Mouse (Mus musculus) hindbrain, embryonic 12.5 days (tissue): ENCODE results near the gene Fads3. TPM values are rescaled to one million over a fixed set of nuclear protein-coding genes. Genes with fewer than 3 reads are reported as not detected.

Experiments used
- ATAC-seq: fragments of 200-750 bp; cut with Nextera tagmentation; 2 replicates; pipeline ENCODE4 v1.8.0; 2017; ENCODE audit warnings: moderate TSS enrichment; ENCODE audit not compliant: low FRiP score
- H3K27ac ChIP-seq: fragments of 300-500 bp; sonication (generic); 2 replicates; pipeline ENCODE4 v1.5.1; 2016; ENCODE audit warnings: mild to moderate bottlenecking
- H3K27me3 ChIP-seq: fragments of 300-500 bp; sonication (generic); 2 replicates; pipeline ENCODE4 v1.6.1; 2016; ENCODE audit warnings: mild to moderate bottlenecking
- H3K36me3 ChIP-seq: fragments of 300-500 bp; sonication (generic); 2 replicates; pipeline ENCODE4 v1.6.1; 2016; ENCODE audit warnings: mild to moderate bottlenecking
- H3K4me1 ChIP-seq: fragments of 300-500 bp; sonication (generic); 2 replicates; pipeline ENCODE4 v1.6.1; 2016
- H3K4me2 ChIP-seq: fragments of 300-500 bp; sonication (generic); replicated peaks from 2 replicates; pipeline ENCODE4 v1.6.1; 2016; ENCODE audit warnings: mild to moderate bottlenecking
- H3K4me3 ChIP-seq: fragments of 300-500 bp; sonication (generic); 2 replicates; pipeline ENCODE4 v1.5.1; 2016; ENCODE audit warnings: mild to moderate bottlenecking
- H3K9ac ChIP-seq: fragments of 300-500 bp; sonication (generic); 2 replicates; pipeline ENCODE4 v1.6.1; 2016; ENCODE audit warnings: mild to moderate bottlenecking, moderate library complexity
- H3K9me3 ChIP-seq: fragments of 300-500 bp; sonication (generic); replicated peaks from 2 replicates; pipeline ENCODE4 v1.6.1; 2016; ENCODE audit warnings: mild to moderate bottlenecking
- WGBS: fragments of 180-500 bp; shearing (Covaris S2); methylation state at CpG from one replicate; pipeline ENCODE4 v1.1.7; 2016; 5-methylcytosine and 5-hydroxymethylcytosine counted together
- polyA plus RNA-seq: library from polyadenylated mRNA; unstranded; fragments of >200 nt; fragmentation: Nextera tagmentation; extraction: Ambion mirVana; gene quantifications from 2 replicates; pipeline ENCODE4 v1.2.1, GENCODE M21; 2016

The Fads3 gene
- polyA plus RNA-seq, result 13.1 and 16.6 TPM in 2 replicates

GRCm38 (mm10) chr19:10041388-10042148, at the start of gene Fads3:
TSS of gene Fads3 (plus strand) at chr19:10041569.
- Histone ChIP-seq H3K4me1 (peaks cover 21% of the 10 kb centered on the region), H3K4me2 (peak within 1 kb of the TSS; percentile 98), H3K27ac (no peak within 1 kb of the TSS), H3K27me3 (peaks cover 20% of the 10 kb centered on the region), H3K9ac (peak within 1 kb of the TSS; percentile 64), H3K9me3 (no peaks in the 10 kb centered on the region), H3K36me3 (no peaks in the 10 kb centered on the region), H3K4me3 (peak within 1 kb of the TSS; percentile 61)
- peak; percentile 89 for ATAC-seq
- WGBS, result 0% methylated on average over 45 of the region's 69 CpGs

DNA sequence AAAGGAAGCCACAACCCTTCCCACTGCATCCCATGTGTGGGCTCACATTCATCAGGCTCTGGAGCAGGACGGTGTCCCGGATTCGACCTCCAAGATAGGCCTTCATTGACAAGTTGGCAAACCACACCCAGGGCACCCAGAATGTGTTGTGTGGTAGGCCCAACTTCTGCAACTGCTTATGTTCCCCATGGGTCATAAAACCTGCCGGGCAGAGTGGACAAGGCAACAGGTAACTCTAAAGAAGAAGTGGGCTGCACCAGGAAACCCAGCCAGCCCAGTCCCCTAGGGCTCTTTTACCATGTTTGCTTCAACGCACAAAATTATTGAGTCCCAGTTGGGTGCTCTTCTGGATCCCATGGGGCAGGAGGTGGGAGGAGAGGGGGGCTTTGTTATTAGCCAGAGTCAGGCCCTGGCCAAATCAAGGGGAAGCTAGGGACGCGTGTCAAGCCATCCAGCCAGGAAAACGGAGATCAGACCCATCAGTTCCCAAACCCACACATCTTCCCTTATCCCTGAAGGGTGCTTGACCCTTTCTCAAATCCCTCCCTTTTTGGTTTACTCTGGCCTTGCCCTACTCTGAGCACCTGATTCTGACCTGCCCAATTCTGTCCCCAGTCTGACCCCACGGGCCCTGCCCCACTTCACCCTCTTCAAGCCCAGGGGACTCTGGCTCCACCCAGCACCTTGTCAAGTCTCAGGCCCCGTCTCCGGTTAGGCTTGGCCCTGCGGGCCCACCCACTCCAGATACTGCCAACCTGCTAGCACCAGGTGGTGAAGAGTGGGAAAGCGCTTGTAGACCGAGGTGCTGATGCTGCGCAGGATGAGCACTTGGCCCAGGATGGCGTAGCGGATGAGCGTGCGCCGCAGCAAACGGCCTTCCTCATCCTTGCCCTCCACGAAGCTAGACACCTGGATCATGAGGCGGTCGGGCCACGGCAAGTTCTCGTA, 49.1 kb upstream of the Fads3 start:
- H3K4me3 ChIP-seq, result peak overlapping the region; percentile 24
- H3K4me1 ChIP-seq, result peaks cover 6% of the 10 kb centered on the region
- no peaks in the 10 kb centered on the region for H3K9me3 ChIP-seq
- H3K27ac ChIP-seq, result no peak overlapping the region
- H3K27me3 ChIP-seq, result no peaks in the 10 kb centered on the region; the same call in 1 of the 2 replicates
- H3K4me2 ChIP-seq, result peak overlapping the region; percentile 50
- H3K9ac ChIP-seq, result peak overlapping the region; percentile 2; the same call in 1 of the 2 replicates
- H3K36me3 ChIP-seq, result no peaks in the 10 kb centered on the region
- 43% methylated on average over 26 of the region's 26 CpGs for WGBS
- peak; percentile 56 for ATAC-seq

DNA sequence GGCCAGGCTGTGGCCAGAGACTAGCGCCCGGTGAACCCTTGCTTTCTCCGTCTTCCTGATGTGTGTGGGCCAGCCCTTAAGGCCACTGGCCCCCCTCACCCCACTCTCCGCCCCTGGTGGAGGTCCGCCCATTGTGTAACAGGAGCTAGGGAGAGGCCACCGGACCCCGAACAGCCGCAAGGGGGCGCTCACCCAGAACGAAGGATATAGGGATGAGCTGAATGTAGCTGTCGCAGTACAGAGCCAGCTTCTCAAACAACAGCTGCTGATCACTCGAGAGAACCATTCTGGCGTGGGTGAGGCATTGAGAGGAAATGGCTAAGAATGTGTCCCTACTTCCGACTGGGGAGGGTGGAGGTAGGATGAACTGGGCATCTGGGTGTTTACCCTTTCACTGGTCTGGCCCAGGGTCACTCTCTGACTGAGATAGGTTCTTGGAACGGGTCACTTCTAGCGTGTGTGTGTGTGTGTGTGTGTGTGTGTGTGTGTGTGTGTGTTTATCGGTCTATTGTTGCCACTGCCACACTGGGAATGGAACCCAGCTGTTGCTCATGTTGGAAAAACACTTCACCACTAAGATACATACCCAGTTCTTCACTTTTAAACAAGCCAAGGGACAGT, 48.2 kb upstream of the Fads3 start:
- peak; percentile 90 for ATAC-seq
- Histone ChIP-seq H3K9me3 (no peaks in the 10 kb centered on the region), H3K4me2 (peak overlapping the region; percentile 50), H3K27ac (no peak overlapping the region), H3K9ac (peak overlapping the region; percentile 2), H3K36me3 (no peaks in the 10 kb centered on the region), H3K27me3 (peaks cover 4% of the 10 kb centered on the region; the same call in 1 of the 2 replicates), H3K4me1 (peaks cover 6% of the 10 kb centered on the region), H3K4me3 (peak overlapping the region; percentile 24)
- 8% methylated on average over 17 of the region's 17 CpGs for WGBS

- H3K9me3 ChIP-seq, result no peaks in the 10 kb centered on the region
- no peak overlapping the region for H3K4me3 ChIP-seq
- no peak overlapping the region for H3K4me2 ChIP-seq
- H3K36me3 ChIP-seq, result no peaks in the 10 kb centered on the region
- H3K27me3 ChIP-seq, result peaks cover 4% of the 10 kb centered on the region; the same call in 1 of the 2 replicates
- peaks cover 6% of the 10 kb centered on the region for H3K4me1 ChIP-seq
- WGBS, result 76% methylated on average over 12 of the region's 12 CpGs
- no peak for ATAC-seq
- H3K9ac ChIP-seq, result no peak overlapping the region
- H3K27ac ChIP-seq, result no peak overlapping the region
Measured at GRCm38 (mm10) chr19:9997204-9998062, 43.9 kb upstream of the Fads3 start.

DNA sequence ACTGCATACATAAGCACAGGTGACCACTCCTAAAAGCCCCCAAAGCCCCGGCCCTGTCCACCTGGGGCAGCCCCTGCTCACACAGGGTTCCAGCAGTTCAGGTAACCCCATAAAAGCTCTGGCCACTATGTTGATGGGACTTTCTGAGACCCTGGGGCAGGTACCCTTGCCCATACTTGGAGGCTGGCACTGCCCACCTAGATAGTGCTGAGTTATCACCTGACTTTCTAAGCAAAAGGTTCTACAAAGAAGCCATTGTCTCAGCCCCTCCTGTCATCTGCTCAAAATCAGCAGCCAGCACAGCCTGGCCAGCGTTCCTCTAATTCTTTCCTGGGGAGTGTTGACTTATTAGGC, 43.3 kb upstream of the Fads3 start:
- 70% methylated on average over 2 of the region's 2 CpGs for WGBS
- ATAC-seq, result no peak

GRCm38 (mm10) chr19:9998736-9999486, 42.5 kb upstream of the Fads3 start:
- no peak overlapping the region for H3K9ac ChIP-seq
- H3K4me3 ChIP-seq, result no peak overlapping the region
- H3K27me3 ChIP-seq, result 0 out of 2 replicates have a peak, but pooled peaks cover 4% of the 10 kb centered on the region
- no peaks in the 10 kb centered on the region for H3K4me1 ChIP-seq
- ATAC-seq, result no peak
- H3K4me2 ChIP-seq, result no peak overlapping the region
- no peak overlapping the region for H3K27ac ChIP-seq
- H3K36me3 ChIP-seq, result no peaks in the 10 kb centered on the region
- H3K9me3 ChIP-seq, result no peaks in the 10 kb centered on the region
- 72% methylated on average over 13 of the region's 13 CpGs for WGBS

More for the DNA sequence above, 43.3 kb upstream of the Fads3 start:
- H3K27me3 ChIP-seq, result 0 out of 2 replicates have a peak, but pooled peaks cover 4% of the 10 kb centered on the region
- H3K9ac ChIP-seq, result no peak overlapping the region
- H3K36me3 ChIP-seq, result no peaks in the 10 kb centered on the region
- H3K4me3 ChIP-seq, result no peak overlapping the region
- H3K4me1 ChIP-seq, result peaks cover 3% of the 10 kb centered on the region; the same call in 1 of the 2 replicates
- H3K9me3 ChIP-seq, result no peaks in the 10 kb centered on the region
- H3K27ac ChIP-seq, result no peak overlapping the region
- H3K4me2 ChIP-seq, result no peak overlapping the region

- Histone ChIP-seq H3K4me2 (no peak overlapping the region), H3K4me3 (no peak overlapping the region), H3K9me3 (no peaks in the 10 kb centered on the region), H3K9ac (no peak overlapping the region), H3K4me1 (no peaks in the 10 kb centered on the region), H3K27me3 (0 out of 2 replicates have a peak, but pooled peaks cover 4% of the 10 kb centered on the region), H3K27ac (no peak overlapping the region), H3K36me3 (no peaks in the 10 kb centered on the region)
- ATAC-seq, result no peak
- 22% methylated on average over 3 of the region's 3 CpGs for WGBS
Measured at GRCm38 (mm10) chr19:10000330-10000729, 41.0 kb upstream of the Fads3 start.

- no peak for ATAC-seq
- WGBS, result 76% methylated on average over 7 of the region's 7 CpGs
Measured at GRCm38 (mm10) chr19:10001206-10001969, 40.0 kb upstream of the Fads3 start, which contains the start of the genes Best1 and Rab3il1. TSS of gene Best1 (minus strand) at chr19:10001633. TSS of gene Rab3il1 (plus strand) at chr19:10001669.

DNA sequence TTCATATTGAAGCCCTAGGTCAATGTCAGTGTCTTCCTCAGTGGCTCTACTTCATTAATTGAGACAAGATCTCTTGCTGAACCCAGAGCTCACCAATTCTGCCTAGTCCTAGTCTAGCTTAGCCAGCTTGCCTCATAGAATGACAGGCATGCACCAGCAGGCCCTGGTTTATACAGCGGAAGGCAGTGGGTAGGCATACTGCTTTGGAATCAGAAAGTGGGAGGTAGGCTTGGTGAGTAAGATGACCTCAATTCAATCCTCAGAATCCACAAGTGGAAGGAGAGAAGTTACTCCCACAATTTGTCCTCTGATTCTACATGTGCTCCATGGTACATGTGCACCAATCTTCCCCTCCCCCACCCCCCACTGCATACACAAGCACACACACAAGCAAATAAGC, 37.7 kb upstream of the Fads3 start:
- Histone ChIP-seq H3K4me3 (no peak overlapping the region), H3K27ac (no peak overlapping the region), H3K9me3 (no peaks in the 10 kb centered on the region), H3K4me2 (no peak overlapping the region), H3K9ac (no peak overlapping the region), H3K27me3 (no peaks in the 10 kb centered on the region), H3K4me1 (no peaks in the 10 kb centered on the region), H3K36me3 (no peaks in the 10 kb centered on the region)
- 94% methylated on average over 1 of the region's 1 CpGs for WGBS
- no peak for ATAC-seq

More at GRCm38 (mm10) chr19:10001206-10001969, 40.0 kb upstream of the Fads3 start, which contains the start of the genes Best1 and Rab3il1:
- H3K27ac ChIP-seq, result no peak within 1 kb of the TSS
- H3K9me3 ChIP-seq, result no peaks in the 10 kb centered on the region
- no peaks in the 10 kb centered on the region for H3K36me3 ChIP-seq
- 0 out of 2 replicates have a peak, but pooled peaks cover 4% of the 10 kb centered on the region for H3K27me3 ChIP-seq
- no peak within 1 kb of the TSS for H3K4me3 ChIP-seq
- no peaks in the 10 kb centered on the region for H3K4me1 ChIP-seq
- no peak within 1 kb of the TSS for H3K4me2 ChIP-seq
- H3K9ac ChIP-seq, result no peak within 1 kb of the TSS

DNA sequence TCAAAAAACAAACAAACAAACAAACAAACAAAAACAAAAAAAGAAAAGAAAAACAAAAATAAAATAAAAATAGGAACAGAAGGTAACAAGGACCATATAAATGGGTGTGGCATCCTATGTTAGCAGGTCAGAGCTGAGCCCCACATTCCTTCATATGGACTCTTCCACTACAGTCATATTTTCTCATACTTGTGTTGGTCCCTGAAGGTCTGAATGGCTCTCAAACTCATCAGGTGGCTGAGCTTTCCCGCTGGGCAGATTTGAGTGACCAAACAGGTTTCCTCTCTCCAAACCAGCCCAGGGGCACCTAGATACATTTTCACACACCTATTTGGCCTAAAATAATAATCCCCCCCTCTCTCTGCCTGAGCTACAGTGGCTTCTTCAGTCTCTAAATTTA, 30.0 kb upstream of the Fads3 start:
- no peaks in the 10 kb centered on the region for H3K27me3 ChIP-seq
- no peak overlapping the region for H3K4me3 ChIP-seq
- no peak for ATAC-seq
- H3K27ac ChIP-seq, result no peak overlapping the region
- 86% methylated on average over 1 of the region's 1 CpGs for WGBS
- H3K4me1 ChIP-seq, result peaks cover 14% of the 10 kb centered on the region
- H3K36me3 ChIP-seq, result no peaks in the 10 kb centered on the region
- H3K9ac ChIP-seq, result no peak overlapping the region
- H3K4me2 ChIP-seq, result no peak overlapping the region
- no peaks in the 10 kb centered on the region for H3K9me3 ChIP-seq
